Mouse (Mus musculus): Measurements from ENCODE around the gene Ankdd1a. TPM values are rescaled to one million over a fixed set of nuclear protein-coding genes. Genes with fewer than 3 reads are reported as not detected.

Gene Ankdd1a
- not detected in 2 replicates for polyA plus RNA-seq (2016; fragmentation: Nextera tagmentation; extraction: Ambion mirVana)

GRCm38 (mm10) chr9:65519807-65520504, at the start of gene Ankdd1a:
Gene Ankdd1a (minus strand): TSS chr9:65520193.
- Histone ChIP-seq H3K9me3 (replicated peaks) (no peaks in the 10 kb centered on the region), H3K27ac (no peak within 1 kb of the TSS), H3K4me1 (peaks cover 27% of the 10 kb centered on the region), H3K36me3 (no peaks in the 10 kb centered on the region), H3K27me3 (ENCODE audit: low read depth, poor library complexity, severe bottlenecking) (0 out of 2 replicates have a peak, but pooled peaks cover 11% of the 10 kb centered on the region), H3K4me3 (peak within 1 kb of the TSS; percentile 45)
- WGBS: 7% methylated on average over 25 of the region's 25 CpGs
- peak; percentile 66 for DNase-seq (ENCODE audit: low spot score)

DNA sequence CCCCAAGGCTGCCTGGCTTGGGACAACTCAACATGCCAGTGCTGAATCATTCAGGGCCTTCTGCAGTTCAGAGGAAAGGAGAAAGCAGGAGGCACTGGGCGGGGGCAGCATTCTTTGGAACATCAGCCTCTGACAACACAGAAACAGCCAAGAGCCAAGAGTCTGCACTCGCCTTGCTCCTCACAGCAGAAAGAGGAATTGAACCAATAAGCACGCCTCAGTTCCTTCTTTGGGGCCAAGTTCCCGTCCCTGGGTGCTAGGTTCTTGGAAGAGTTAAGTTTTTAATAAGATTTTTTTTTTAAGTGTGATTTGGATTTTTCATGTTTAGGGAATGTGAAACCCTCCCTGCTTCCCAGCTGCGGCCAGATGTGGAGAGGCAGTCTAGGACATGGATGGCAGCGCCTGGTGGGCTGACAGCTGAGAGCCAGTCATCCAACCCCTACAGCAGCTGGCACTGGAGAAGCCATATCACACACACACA, 49.5 kb upstream of the Ankdd1a start:
- Histone ChIP-seq H3K4me3 (no peak overlapping the region), H3K4me1 (no peaks in the 10 kb centered on the region), H3K27ac (no peak overlapping the region), H3K36me3 (peaks cover 70% of the 10 kb centered on the region), H3K27me3 (ENCODE audit: low read depth, poor library complexity, severe bottlenecking) (no peaks in the 10 kb centered on the region), H3K9me3 (replicated peaks) (no peaks in the 10 kb centered on the region)
- DNase-seq (ENCODE audit: low spot score): no peak
- 84% methylated on average over 6 of the region's 6 CpGs for WGBS

- H3K27ac ChIP-seq: no peak overlapping the region
- no peaks in the 10 kb centered on the region for H3K27me3 ChIP-seq (ENCODE audit: low read depth, poor library complexity, severe bottlenecking)
- no peaks in the 10 kb centered on the region for H3K9me3 ChIP-seq (replicated peaks)
- no peak for DNase-seq (ENCODE audit: low spot score)
- H3K36me3 ChIP-seq: peaks cover 77% of the 10 kb centered on the region
- 92% methylated on average over 6 of the region's 6 CpGs for WGBS
- H3K4me1 ChIP-seq: no peaks in the 10 kb centered on the region
- H3K4me3 ChIP-seq: no peak overlapping the region
These were observed 48.8 kb upstream of the Ankdd1a start for GRCm38 (mm10) chr9:65568787-65569186.

DNA sequence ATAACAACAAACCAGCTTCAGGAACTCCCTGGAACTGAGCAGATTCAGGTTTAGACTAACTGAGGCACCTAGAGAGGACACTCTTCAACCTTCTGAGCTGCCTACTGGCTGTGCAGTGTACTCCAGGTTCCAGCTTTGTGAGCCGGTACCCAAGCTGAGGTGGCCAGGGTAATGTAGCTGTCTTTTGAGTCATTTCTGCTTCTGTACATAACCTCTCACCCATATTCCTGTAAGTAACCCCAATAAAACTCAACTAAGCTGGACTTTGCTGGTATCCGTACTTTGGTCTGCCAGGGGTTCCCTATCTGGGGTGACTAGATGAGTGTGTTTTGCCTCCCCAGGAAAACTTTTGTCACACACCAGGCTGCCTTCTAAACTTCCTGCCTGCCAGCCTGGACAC, 44.7 kb upstream of the Ankdd1a start:
- H3K27me3 ChIP-seq (ENCODE audit: low read depth, poor library complexity, severe bottlenecking): no peaks in the 10 kb centered on the region
- H3K27ac ChIP-seq: no peak overlapping the region
- no peak for DNase-seq (ENCODE audit: low spot score)
- peaks cover 15% of the 10 kb centered on the region for H3K4me1 ChIP-seq
- WGBS: 97% methylated on average over 2 of the region's 2 CpGs
- no peak overlapping the region for H3K4me3 ChIP-seq
- H3K36me3 ChIP-seq: peaks cover 82% of the 10 kb centered on the region
- no peaks in the 10 kb centered on the region for H3K9me3 ChIP-seq (replicated peaks)

DNA sequence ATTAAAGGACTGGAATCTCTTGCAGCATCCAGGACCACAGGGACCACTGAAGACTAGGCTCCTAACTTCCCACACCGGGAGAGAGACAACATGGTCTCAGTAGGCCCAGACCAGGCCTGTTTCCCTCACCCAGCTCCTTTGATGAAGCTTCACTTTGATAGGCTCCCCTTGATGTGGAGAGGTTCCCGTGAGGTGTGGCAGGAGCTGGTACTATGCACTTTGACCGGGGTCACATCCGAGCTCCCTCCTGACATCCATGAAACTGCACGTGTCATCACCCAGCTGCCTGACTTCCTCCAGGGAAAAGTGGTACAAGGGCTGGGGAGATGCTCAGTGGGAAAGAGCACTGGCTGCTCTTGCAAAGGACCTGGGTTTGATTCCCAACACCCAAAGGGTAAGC, 43.1 kb upstream of the Ankdd1a start:
- Histone ChIP-seq H3K27ac (peak overlapping the region; percentile 78; the same call in 1 of the 2 replicates), H3K9me3 (replicated peaks) (no peaks in the 10 kb centered on the region), H3K4me1 (peaks cover 30% of the 10 kb centered on the region), H3K36me3 (peaks cover 81% of the 10 kb centered on the region), H3K27me3 (ENCODE audit: low read depth, poor library complexity, severe bottlenecking) (no peaks in the 10 kb centered on the region), H3K4me3 (no peak overlapping the region)
- DNase-seq (ENCODE audit: low spot score): no peak
- 95% methylated on average over 5 of the region's 5 CpGs for WGBS

- Histone ChIP-seq H3K4me1 (peaks cover 33% of the 10 kb centered on the region), H3K36me3 (peaks cover 83% of the 10 kb centered on the region), H3K9me3 (replicated peaks) (no peaks in the 10 kb centered on the region), H3K4me3 (no peak overlapping the region), H3K27me3 (ENCODE audit: low read depth, poor library complexity, severe bottlenecking) (no peaks in the 10 kb centered on the region), H3K27ac (peak overlapping the region; percentile 78)
- WGBS: 40% methylated on average over 4 of the region's 4 CpGs
- DNase-seq (ENCODE audit: low spot score): no peak
These were observed 42.1 kb upstream of the Ankdd1a start for GRCm38 (mm10) chr9:65562081-65562506.

GRCm38 (mm10) chr9:65561016-65561415, 41.0 kb upstream of the Ankdd1a start:
- H3K36me3 ChIP-seq: peaks cover 83% of the 10 kb centered on the region
- H3K9me3 ChIP-seq (replicated peaks): no peaks in the 10 kb centered on the region
- H3K4me1 ChIP-seq: peaks cover 33% of the 10 kb centered on the region
- no peak overlapping the region for H3K27ac ChIP-seq
- no peaks in the 10 kb centered on the region for H3K27me3 ChIP-seq (ENCODE audit: low read depth, poor library complexity, severe bottlenecking)
- H3K4me3 ChIP-seq: no peak overlapping the region
- 96% methylated on average over 4 of the region's 4 CpGs for WGBS
- no peak for DNase-seq (ENCODE audit: low spot score)

DNA sequence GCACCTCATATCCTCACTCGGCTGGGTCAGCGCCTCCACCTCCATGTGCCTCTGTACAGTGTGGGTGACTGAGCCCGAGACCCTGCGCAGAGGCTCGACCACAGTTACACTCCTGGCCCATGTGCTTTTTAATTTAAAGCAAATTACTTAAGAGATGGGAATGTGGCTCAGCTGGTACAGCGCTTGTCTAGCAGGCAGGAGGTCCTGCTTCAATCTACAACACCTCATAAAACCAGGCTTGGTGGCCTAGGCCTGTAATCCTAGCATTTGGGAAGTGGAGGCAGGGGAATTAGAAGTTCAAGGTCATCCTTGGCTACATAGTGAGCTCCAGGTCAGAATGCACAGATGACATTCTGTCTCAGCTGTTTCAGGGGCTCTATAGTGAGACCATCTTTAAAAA, 38.8 kb upstream of the Ankdd1a start:
- WGBS: 74% methylated on average over 6 of the region's 6 CpGs
- no peaks in the 10 kb centered on the region for H3K27me3 ChIP-seq (ENCODE audit: low read depth, poor library complexity, severe bottlenecking)
- H3K36me3 ChIP-seq: peaks cover 72% of the 10 kb centered on the region
- H3K27ac ChIP-seq: 0 out of 2 replicates have a peak overlapping the region, but pooled peaks have one; percentile 22
- no peaks in the 10 kb centered on the region for H3K9me3 ChIP-seq (replicated peaks)
- DNase-seq (ENCODE audit: low spot score): no peak
- no peak overlapping the region for H3K4me3 ChIP-seq
- H3K4me1 ChIP-seq: peaks cover 53% of the 10 kb centered on the region

GRCm38 (mm10) chr9:65556979-65557378, 37.0 kb upstream of the Ankdd1a start:
- Histone ChIP-seq H3K9me3 (replicated peaks) (no peaks in the 10 kb centered on the region), H3K27ac (no peak overlapping the region), H3K36me3 (peaks cover 64% of the 10 kb centered on the region), H3K4me3 (no peak overlapping the region), H3K4me1 (peaks cover 53% of the 10 kb centered on the region), H3K27me3 (ENCODE audit: low read depth, poor library complexity, severe bottlenecking) (no peaks in the 10 kb centered on the region)
- WGBS: 97% methylated on average over 5 of the region's 5 CpGs
- no peak for DNase-seq (ENCODE audit: low spot score)

DNA sequence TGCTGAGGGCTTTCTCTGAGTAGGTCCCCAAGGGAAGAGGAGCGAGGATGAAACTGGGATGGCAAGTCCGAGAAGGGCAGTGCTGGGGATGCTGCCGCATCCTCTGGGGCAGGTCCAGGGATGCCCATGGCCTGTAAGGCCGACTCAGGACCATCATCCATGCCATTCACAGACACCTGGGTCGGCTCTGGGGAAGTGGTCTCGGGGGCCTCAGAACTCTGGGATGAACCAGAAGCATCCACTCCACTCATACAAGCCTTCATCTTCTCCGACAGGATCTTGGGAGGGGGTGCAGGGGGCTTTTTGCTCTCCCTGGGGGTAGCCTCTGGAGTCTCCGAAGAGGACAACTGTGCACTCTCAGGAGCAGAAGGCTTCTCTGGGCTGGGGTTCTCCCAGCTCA, 36.4 kb upstream of the Ankdd1a start:
- Histone ChIP-seq H3K36me3 (peaks cover 62% of the 10 kb centered on the region), H3K4me1 (peaks cover 53% of the 10 kb centered on the region), H3K9me3 (replicated peaks) (no peaks in the 10 kb centered on the region), H3K27ac (0 out of 2 replicates have a peak overlapping the region, but pooled peaks have one; percentile 33), H3K27me3 (ENCODE audit: low read depth, poor library complexity, severe bottlenecking) (no peaks in the 10 kb centered on the region), H3K4me3 (no peak overlapping the region)
- DNase-seq (ENCODE audit: low spot score): no peak
- 93% methylated on average over 8 of the region's 8 CpGs for WGBS

GRCm38 (mm10) chr9:65555621-65556020, 35.6 kb upstream of the Ankdd1a start:
- no peak for DNase-seq (ENCODE audit: low spot score)
- Histone ChIP-seq H3K4me3 (no peak overlapping the region), H3K9me3 (replicated peaks) (no peaks in the 10 kb centered on the region), H3K4me1 (peaks cover 56% of the 10 kb centered on the region), H3K27ac (peak overlapping the region; percentile 37; the same call in 1 of the 2 replicates), H3K27me3 (ENCODE audit: low read depth, poor library complexity, severe bottlenecking) (no peaks in the 10 kb centered on the region), H3K36me3 (peaks cover 60% of the 10 kb centered on the region)
- WGBS: 84% methylated on average over 4 of the region's 4 CpGs

- H3K27ac ChIP-seq: peak overlapping the region; percentile 48
- H3K27me3 ChIP-seq (ENCODE audit: low read depth, poor library complexity, severe bottlenecking): no peaks in the 10 kb centered on the region
- no peaks in the 10 kb centered on the region for H3K9me3 ChIP-seq (replicated peaks)
- DNase-seq (ENCODE audit: low spot score): peak; percentile 46
- H3K4me1 ChIP-seq: peaks cover 61% of the 10 kb centered on the region
- 10% methylated on average over 5 of the region's 5 CpGs for WGBS
- no peak overlapping the region for H3K4me3 ChIP-seq
- peaks cover 57% of the 10 kb centered on the region for H3K36me3 ChIP-seq
These were observed 35.0 kb upstream of the Ankdd1a start for GRCm38 (mm10) chr9:65555001-65555405.

- Histone ChIP-seq H3K4me3 (no peak overlapping the region), H3K27me3 (ENCODE audit: low read depth, poor library complexity, severe bottlenecking) (no peaks in the 10 kb centered on the region), H3K36me3 (peaks cover 37% of the 10 kb centered on the region), H3K4me1 (peaks cover 60% of the 10 kb centered on the region), H3K27ac (no peak overlapping the region), H3K9me3 (replicated peaks) (no peaks in the 10 kb centered on the region)
- 92% methylated on average over 2 of the region's 2 CpGs for WGBS
- no peak for DNase-seq (ENCODE audit: low spot score)
These were observed 32.7 kb upstream of the Ankdd1a start for GRCm38 (mm10) chr9:65552711-65553110.

All from limb, embryonic 10.5 days (tissue).